Comparison of ENCODE assay signal across 19 mouse cellular contexts in genomic region chr14:61691785-61692372, GRCm38 (mm10).
DNase-seq lines count a peak whose midpoint lies in the region; ATAC-seq lines count a peak whose summit lies in the region.
"Had no signal": no experiment of that assay in that cellular context is flagged by ENCODE, and none has a peak within 500 bp of the region (broad histone marks: within the 10 kb centered on the region; RNA-seq: fewer than 3 reads in every experiment).

No protein-coding gene starts in this region.

- no peaks in the 10 kb centered on the region for H3K36me3 ChIP-seq in forebrain, embryonic 12.5 days (replicated peaks)
- H3K36me3 ChIP-seq: embryonic facial prominence, embryonic 15.5 days; forebrain, embryonic 10.5 days; heart, embryonic 12.5 days; hindbrain, embryonic 15.5 days had no signal

- peak; percentile 43 for DNase-seq in MEL-GATA-1-ER (ENCODE audit: extremely low read depth, low read depth)
- DNase-seq in gastrocnemius, postnatal 25 days, result no peak
- no peak for DNase-seq in layer of hippocampus, postnatal 14 days (ENCODE audit: low spot score in 2 of 2)
- DNase-seq: adrenal gland, postnatal 25 days; B cell, adult 2 months; cerebellum, adult 2 months; cerebellum, postnatal 10 days; embryo, embryonic 11 days; gastrocnemius, postnatal 10 days; kidney, adult 11 months had no signal

- no peak overlapping the region for H3K4me3 ChIP-seq in forebrain, embryonic 12.5 days (replicated peaks)
- H3K4me3 ChIP-seq: embryonic facial prominence, embryonic 15.5 days; erythroblast, embryonic 14.5 days; forebrain, embryonic 10.5 days; heart, embryonic 12.5 days; hindbrain, embryonic 15.5 days had no signal

- no peak overlapping the region for H3K27ac ChIP-seq in forebrain, embryonic 12.5 days
- H3K27ac ChIP-seq: embryonic facial prominence, embryonic 15.5 days; forebrain, embryonic 10.5 days; hindbrain, embryonic 15.5 days had no signal

- H3K9me3 ChIP-seq in forebrain, embryonic 12.5 days, result no peaks in the 10 kb centered on the region
- H3K9me3 ChIP-seq: embryonic facial prominence, embryonic 15.5 days; forebrain, embryonic 10.5 days; heart, embryonic 12.5 days; hindbrain, embryonic 15.5 days had no signal

- H3K4me2 ChIP-seq in forebrain, embryonic 12.5 days, result no peak overlapping the region
- H3K4me2 ChIP-seq: embryonic facial prominence, embryonic 15.5 days; heart, embryonic 12.5 days; hindbrain, embryonic 15.5 days had no signal

- WGBS in forebrain, embryonic 12.5 days, result 93% methylated on average over 6 of the region's 6 CpGs

- peak; percentile 23 for ATAC-seq in CD4-positive, CD25-positive, alpha-beta regulatory T cell, adult 4 months
- ATAC-seq in inflammation-experienced regulatory T-cells, adult 6 months, result peak; percentile 18
- ATAC-seq in forebrain, embryonic 12.5 days (ENCODE audit: low FRiP score), result no peak
- ATAC-seq: forebrain, embryonic 16.5 days had no signal

- peaks cover 28% of the 10 kb centered on the region for H3K4me1 ChIP-seq in forebrain, embryonic 12.5 days

- no peak overlapping the region for H3K9ac ChIP-seq in forebrain, embryonic 12.5 days
- H3K9ac ChIP-seq: embryonic facial prominence, embryonic 15.5 days; heart, embryonic 12.5 days; hindbrain, embryonic 15.5 days had no signal

- H3K27me3 ChIP-seq in forebrain, embryonic 12.5 days, result peaks cover 61% of the 10 kb centered on the region
